Mouse (Mus musculus) v-Abl transformed pro-B cells (cell line): ENCODE measurements around the gene Wdcp.
"Not testable (repeated sequence)": the region's sequence is repeated elsewhere in the genome, so short reads cannot be mapped to it uniquely, and the experiment has no call there.

ENCODE experiments used
- in situ Hi-C, 2 experiments: fragments of 400-800 bp; cut with MboI; formaldehyde crosslinking; loops; one replicate each; pipeline ENCODE4 v1.15.1; 2025; ENCODE audit not compliant: unreplicated experiment in 2 of 2

Wdcp gene

DNA sequence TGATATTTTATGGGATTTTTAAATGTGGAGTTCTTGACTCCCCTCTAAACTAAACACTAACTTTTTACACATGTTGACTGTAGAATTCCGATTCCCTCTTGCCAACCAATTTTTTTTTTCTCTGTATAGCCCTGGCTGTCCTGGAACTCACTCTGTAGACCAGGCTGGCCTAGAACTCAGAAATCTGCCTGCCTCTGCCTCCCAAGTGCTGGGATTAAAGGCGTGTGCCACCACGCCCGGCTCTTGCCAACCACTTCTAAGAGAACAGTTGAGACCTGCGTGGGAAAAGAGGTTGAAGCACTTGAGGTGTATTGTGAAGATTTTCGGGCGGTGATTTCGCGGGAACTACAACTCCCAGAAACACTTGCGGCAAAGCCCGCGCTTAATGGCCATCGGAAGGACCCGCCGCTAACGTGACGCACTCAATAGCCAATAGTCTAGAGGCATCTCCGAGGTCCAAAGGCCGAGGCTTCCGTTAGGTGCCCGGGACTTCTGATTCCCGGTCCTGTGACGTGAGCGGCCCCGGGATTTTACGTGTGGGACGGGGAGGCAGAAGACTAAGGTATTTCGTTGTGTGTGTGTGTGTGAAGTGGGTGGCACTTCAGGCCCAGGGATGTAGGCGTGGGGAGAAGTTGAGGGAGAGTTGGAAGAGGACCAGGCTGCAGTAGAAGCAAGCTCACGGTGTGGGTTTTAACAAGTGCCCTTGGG is at the start of gene Wdcp:
Wdcp (plus strand) TSS at position 414 of the 708 bp plus-strand sequence.
- in situ Hi-C loops: loop anchor here in 1 of 2 experiments (5.0 to 10.0 kb wide), 2 partner anchors 129 to 248 kb away; partner anchors contain the start of genes Gm3625 and Itsn2

DNA sequence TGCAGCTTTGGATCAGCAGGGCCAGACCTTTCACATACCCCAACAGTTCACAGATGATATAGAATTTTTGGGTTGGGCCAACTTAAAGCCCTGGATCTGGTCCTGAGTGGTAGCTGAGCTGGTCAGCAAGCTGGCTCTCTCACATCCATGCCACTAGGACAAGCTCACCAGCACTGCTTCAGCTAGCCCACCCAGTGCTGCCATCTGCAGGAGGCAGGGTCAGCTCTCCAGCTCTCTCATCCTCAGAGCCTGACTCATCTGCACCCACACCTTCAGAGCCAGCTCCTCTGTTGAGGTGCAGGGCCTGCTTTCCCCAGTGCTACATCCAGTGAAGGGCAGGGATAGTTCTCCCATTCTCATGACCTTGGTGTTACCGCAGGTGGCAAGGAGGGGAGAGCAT is 49.4 kb upstream of the Wdcp start:
- in situ Hi-C loops: no loop called here

DNA sequence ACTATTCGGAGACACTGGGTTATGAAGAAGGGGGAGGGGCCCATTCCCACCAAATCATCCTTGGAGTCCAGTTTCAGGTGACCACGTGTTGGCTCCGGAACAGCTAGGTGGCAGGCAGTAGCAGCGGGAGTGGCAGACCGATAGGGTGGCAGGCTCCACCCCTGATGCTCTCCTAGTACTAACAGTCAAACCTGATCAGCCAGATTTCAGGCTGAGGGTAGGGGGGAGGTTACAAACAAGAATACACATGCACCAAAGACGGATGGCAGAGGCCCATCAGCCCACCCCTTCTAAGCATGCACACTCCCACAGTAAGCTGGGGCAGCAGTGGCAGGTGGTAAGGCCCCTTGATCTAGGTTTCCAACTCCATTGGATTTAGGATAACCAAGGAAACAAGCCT is 45.6 kb upstream of the Wdcp start:
- in situ Hi-C loops: not testable (repeated sequence)

DNA sequence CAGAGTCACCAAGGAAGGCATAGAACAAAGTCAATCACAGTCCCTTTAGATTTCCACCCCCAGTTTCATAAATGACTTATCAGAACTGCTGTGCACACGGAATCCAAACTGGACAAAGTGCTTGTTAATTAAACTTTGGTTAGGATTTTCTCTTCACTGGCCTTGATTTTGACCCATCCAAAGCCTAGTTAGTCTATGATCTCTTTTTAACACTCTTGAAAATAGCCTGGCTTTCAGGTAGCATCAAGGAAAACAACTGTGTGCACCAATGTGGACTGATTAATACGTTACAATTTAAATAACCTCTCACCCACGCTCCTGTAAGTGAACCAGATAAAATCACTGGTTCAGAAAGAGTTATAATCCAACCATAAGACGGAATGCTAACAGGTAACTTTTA is 32.1 kb upstream of the Wdcp start:
- in situ Hi-C loops: no loop called here

DNA sequence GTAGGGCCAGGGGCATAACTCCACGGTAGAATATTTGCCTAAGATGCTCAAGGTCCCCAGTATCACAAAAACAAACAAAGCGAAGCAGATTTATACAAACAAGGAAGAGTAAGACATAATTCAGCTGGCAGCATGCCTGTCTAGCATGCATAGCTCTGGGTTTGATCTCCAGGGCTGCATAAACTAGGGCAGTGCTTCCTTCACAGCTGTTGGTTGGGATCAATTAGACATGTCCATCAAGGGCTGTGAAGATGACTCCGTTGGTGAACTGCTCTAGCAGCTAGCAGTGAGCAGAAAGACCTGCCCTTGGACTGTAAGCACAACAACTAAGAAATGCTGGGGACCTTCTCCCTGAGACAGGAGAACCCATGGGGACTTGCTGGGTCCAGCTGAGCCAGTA is 31.4 kb upstream of the Wdcp start:
- in situ Hi-C loops: no loop called here

DNA sequence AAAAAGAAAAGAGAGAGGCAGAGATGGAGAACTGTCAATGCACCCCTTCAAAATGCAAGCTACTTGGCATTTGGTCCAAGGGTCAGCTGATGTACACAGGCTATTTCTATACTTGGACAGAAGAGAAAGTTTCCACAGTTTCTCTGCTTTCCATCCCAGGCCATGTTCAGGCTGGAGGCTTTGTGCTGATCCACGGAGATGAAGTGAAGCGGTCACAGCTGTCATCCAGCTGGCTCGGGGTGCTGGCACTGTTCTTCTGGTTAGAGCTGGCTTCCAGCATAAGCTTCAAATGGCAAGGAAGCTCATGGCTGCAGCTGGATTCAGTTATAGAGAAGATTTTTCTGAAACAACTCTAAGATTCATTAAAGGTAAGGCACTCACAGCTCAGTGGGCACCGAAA is 29.5 kb upstream of the Wdcp start:
- in situ Hi-C loops: no loop called here

DNA sequence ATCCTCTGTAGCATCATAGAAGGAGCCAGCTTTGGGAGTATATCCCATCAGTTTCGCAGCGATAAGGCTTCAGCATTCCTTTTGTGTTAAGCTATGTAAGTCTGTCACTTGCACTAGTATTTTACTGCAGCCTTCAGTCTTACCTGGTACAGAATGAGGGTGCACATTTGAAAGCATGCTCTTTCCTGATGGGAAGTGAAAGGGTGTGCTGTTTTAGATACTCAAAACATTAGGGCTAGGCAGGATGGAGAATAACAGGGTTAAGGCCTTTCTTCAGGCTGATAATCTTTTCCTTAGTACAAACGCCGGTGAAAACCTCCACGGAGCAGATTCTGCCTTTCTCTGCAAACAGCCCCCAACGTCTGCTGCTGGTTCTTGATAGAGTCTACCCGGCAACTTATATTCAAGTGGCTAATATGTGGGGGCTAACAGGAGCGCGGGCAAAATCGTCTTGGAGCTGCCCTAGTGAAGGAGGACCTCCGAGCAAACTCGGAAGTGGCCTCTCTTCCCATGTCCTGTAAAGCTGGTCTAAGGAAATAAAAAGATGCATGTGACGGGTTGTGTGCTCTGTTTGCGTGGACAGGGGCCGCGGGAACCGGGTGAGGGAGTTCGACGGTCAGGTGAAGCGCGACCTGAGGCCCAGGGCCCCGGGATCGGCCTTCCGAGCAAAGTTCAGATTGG is 26.3 kb upstream of the Wdcp start:
- in situ Hi-C loops: no loop called here

DNA sequence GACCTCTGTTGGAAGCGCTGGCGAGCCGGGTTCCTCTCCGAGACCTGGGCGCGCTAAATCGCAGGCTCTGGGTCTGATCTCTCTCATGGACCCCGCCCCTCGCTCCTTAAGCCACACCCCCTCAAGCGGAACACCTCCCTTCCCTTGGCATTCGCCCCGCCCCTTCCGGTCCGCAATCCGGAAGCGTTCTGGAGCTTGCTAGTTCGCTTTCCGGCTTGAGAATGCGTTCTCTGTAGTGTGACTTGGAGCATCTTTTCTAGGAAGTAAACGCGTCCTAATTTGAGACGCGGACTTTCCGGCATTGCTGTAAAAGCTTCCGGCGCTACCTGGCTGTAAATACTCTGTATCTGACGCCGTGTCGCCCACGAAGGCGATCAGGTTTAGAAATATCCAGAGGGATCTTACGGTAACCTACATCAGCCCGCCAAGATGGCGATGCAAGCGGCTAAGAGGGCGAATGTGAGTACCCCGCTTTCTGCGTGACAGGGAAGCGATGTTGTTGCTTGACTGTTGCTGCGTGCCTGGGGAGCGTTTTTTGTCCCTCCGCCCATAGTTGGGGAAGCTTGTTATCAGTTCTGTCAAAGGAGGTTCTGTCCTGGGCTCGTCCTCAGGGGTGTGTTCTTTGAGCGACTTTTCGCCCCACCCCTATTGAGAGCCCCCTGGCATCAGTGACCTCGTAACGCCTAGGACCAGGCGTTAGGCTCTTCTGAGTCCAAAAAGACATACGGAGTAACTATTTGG is 25.6 kb upstream of the Wdcp start, which contains the start of gene Sf3b6:
Sf3b6 (plus strand) TSS at position 184 of the 741 bp plus-strand sequence.
- in situ Hi-C loops: no loop called here

DNA sequence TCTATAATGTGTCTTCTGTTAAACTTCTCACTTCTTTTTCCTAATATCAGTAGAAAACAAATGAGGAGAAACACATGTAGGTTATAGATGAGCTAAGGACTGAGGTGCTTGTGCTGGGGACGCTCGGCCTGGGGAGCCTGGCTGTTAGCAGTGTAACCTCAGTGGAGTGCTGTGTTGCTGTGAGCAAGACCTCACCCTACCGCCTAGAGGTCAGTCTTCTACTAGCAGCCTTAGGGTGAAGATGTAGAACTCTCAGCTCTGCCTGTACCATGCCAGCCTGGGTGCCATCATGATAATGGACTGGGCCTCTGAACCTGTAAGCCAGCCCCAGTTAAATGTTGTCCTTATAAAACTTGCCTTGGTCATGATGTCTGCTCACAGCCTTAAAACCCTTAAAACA is 15.8 kb upstream of the Wdcp start:
- in situ Hi-C loops: no loop called here

DNA sequence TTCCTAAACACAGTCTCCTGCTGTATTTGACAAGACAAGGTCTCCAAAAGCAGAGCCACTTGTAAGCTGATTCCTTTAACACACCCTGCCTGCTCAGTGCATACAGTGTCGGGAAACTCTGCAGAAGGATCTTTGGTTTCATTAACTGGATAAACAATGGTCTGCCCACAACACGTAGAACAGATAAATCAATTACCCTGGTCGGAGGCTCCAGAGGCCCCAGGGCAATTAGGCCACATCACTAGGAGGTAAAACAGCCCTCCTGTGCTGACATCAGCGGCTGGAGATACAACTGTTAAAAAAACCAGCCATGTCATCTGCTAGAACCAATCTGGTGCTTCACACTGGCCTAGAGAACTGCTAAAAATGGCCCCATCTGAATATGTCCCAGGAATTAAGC is 6.1 kb upstream of the Wdcp start:
- in situ Hi-C loops: no loop called here

DNA sequence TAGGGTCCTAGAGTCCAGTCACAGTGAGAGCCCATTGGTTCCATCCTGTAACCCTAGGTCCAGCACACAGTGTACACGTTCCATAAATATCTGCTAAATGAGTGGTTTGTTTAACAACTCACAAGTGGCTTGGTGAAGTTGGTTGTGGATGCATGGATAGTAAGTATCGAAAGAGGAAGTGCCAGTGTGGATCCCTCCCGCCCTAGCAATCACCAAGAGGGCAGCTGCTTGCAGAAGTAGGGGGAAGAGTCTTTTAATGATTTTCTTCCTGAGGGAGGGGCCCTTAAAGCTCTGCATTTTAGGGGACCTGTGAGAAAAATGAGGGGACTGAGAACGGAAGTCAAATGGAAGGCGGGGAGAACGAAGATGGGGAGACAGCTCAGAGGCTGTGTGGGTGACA is 3.1 kb upstream of the Wdcp start:
- in situ Hi-C loops: loop anchor here in 1 of 2 experiments (5.0 to 10.0 kb wide), 2 partner anchors 132 to 245 kb away; partner anchors contain the start of genes Gm3625 and Itsn2

DNA sequence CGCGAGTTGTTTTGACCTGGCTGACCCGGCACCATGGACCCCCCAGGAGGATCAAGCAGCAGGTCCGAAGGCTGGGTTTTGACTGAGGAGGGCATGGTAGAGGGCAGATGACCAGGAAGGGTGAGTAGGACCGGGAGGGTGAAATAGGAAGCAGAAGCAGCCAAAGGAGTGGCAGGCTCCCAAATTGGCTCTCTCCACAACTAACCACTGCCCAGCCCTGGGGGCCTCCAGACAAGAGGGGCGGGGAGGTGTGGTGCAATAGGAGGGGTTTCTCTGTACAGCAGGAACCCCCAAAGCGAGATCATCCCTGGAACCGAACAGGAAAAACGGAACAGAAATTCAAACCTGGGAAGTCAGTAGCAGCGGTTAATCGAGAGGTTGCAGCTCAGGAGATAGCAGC is 2.4 kb upstream of the Wdcp start:
- in situ Hi-C loops: loop anchor here in 1 of 2 experiments (5.0 to 10.0 kb wide), 2 partner anchors 132 to 246 kb away; partner anchors contain the start of genes Gm3625 and Itsn2

DNA sequence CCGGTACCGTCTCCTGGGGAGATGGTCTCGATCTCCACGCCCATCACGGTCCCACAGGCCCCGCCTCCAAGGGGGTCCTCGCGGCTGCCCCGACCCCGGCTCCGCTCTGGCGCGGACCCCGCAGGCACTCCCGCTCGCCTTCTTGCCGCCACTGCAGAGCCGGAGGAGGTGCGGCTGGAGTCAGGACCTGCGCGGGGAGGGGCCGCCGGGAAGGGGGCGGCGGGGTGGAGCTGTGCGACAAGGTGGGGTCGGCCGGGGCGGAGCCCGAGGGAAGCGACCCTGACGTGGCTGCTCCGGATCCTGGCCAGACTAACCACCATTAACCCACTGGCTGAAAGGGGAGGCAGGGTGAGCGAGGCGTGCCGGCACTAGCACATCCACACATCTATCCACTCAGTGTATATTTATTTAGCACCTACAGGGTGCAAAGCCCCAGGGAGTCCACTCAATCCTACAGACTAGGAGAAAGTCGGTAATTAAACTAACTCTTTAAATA is 1.7 kb upstream of the Wdcp start, which contains the start of gene Fkbp1b:
Fkbp1b (minus strand) TSS at position 200 of the 496 bp plus-strand sequence.
- in situ Hi-C loops: loop anchor here in 1 of 2 experiments (5.0 to 10.0 kb wide), 2 partner anchors 131 to 247 kb away; partner anchors contain the start of genes Gm3625 and Itsn2

DNA sequence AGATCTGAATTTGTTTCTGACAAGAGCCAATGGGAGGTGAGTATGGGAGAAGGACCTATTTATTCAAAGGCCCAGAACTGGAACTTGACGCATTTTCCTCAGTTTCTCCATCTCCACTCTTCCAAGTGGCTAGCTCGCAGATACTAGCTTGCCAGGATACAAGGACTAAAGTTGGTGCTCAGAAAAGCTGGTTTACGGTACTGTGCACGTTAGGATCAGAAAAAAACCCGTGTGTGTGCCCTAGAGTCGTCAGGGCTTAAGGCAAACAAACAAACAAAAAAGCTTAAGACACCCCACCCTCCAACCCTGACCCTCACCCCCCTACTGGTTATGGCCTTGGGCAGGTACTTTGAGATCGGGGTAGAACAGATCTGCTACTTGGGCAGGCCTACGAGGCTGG is 647 bp upstream of the Wdcp start:
- in situ Hi-C loops: loop anchor here in 1 of 2 experiments (5.0 to 10.0 kb wide), 2 partner anchors 130 to 248 kb away; partner anchors contain the start of genes Gm3625 and Itsn2

DNA sequence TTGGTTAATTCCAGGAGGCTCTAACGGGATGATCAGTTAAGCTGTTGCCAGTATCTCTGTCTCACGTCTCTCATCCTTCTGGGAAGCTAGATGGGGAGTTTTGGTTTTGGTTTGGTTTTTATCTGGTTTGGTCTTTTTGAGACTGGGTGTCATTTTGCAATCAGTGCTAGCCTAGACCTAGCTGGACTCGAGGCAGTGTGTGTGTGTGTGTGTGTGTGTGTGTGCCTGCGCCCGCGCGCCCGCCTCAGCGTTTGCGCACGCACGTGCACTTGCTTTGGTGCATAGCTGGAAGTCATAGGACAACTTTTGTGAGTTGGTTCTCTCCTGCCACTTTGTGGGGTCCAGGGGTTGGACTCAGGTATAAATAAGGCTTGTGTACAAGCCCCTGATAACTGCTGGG is 638 bp downstream of the Wdcp start:
- in situ Hi-C loops: loop anchor here in 1 of 2 experiments (5.0 to 10.0 kb wide), 2 partner anchors 129 to 249 kb away; partner anchors contain the start of genes Gm3625 and Itsn2

DNA sequence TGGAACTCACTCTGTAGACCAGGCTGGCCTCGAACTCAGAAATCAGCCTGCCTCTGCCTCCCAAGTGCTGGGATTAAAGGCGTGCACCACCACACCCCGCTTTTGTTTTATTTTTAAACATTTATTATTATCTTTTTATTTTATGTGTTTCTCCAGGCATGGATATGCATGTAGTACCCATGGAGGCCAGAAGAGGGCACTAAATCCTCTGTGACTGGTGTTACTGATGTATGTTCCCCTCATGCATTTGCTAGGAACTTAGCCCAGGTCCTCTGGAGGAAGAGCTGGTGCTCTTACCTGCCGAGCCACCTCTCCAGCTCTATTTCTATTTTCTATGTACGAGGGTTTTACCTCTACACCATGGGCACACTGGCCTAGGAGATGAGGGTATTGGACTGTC is 13.1 kb downstream of the Wdcp start:
- in situ Hi-C loops: loop anchor here in 1 of 2 experiments (10.0 kb wide), 1 partner anchor 281 kb away; no protein-coding TSS in a partner anchor

DNA sequence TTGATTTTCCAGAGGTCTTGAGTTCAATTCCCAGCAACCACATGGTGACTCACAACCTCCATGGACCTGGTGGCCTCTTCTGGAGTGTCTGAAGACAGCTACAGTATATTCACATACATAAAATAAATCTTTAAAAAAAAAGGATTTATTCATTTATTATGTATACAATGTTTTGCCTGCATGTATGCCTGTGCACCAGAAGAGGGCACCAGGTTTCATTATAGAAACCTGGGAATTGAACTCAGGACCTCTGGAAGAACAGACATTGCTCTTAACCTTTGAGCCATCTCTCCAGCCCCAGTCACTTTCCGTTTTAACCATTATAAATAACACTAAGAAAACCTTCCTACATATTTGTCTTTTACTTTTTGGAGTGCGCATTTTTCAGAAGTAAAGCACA is 13.7 kb downstream of the Wdcp start:
- in situ Hi-C loops: loop anchor here in 1 of 2 experiments (10.0 kb wide), 1 partner anchor 282 kb away; no protein-coding TSS in a partner anchor

DNA sequence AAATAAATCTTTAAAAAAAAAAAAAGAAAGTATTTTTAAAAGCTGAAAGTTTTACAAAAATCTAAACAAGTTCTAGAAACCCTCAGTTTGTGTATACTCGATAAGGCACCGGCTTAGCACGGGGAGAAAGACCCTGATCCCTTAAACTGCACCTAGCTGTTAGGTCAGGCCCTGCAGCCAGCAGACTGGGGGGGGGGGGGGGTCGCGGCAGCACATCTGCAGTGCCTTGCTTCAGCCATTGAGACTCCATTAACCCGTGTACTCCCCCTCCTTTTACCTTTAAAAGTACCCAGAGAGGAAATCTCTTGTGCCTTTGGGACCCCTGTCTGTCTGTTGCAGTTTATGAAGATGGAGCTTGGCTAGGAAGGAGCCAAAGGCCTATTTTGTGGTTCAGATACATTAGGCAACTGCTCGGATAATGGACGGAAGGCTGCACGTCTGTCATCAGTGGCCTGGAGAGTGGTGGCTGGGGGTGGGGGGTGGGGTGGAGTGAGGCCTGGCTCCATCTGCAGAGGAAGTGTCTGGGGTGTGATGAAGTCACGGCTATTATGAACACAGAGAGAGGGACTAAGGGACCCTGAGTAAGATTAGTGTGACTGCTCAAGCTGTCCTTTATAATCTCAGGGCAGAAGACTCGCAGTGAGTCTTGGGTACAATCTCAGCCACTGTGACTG is 16.3 kb downstream of the Wdcp start:
- in situ Hi-C loops: loop anchor here in 1 of 2 experiments (10.0 kb wide), 1 partner anchor 285 kb away; no protein-coding TSS in a partner anchor

DNA sequence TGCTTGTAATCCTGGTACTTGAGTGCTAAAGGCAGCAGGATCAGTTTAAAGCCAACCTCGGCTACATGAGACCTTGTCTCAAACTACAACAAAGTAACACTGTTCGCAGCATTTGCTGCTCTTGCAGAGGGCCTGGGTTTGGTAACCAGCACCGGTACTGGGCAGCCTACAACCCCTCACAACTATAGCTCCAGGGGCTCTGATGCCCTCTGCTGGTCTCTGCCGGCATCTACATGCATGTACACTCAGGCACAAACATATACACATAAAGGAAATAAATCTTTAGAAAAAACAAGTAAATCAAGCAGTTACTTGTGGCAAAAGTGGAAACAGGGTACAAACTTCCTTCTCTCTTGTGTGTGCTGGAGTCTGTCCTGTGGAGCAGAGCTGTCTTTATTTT is 19.6 kb downstream of the Wdcp start:
- in situ Hi-C loops: no loop called here
